Mouse (Mus musculus): ENCODE results near the gene Dmpk.

DNA sequence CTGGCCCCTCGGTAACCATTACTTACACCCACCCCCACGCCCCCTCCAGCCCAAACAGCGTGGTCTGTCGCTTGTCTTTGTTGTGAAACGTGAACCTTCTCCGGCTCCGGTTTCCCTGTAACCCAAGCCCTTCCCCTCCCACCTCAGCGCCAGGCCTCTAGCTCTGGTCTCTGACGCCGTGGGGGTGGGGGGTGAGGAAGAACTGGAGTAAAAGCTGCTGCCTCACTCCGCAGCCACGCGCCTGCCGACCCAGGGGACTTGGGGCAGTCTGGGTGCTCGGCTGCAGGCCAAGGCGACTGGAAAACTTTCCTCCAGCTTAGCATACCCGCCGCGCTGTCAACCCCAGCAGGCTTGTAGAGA lies 12.1 kb downstream of the Dmpk start:
- TF ChIP-seq CTCF (IDR thresholded peaks at IDR 0.05; ENCODE audit: control insufficient read depth, insufficient read depth, insufficient read length), result no peak
- TF ChIP-seq CEBPB (IDR thresholded peaks at IDR 0.05; ENCODE audit: low read depth), result no peak
- TF ChIP-seq USF1 (IDR thresholded peaks at IDR 0.05; ENCODE audit: low read depth), result no peak
- TF ChIP-seq FOSL1 (IDR thresholded peaks at IDR 0.05; ENCODE audit: insufficient read depth, low read length, poor library complexity, severe bottlenecking), result no peak
- no peak for TF ChIP-seq MYOD1 (IDR thresholded peaks at IDR 0.05; ENCODE audit: control insufficient read depth, insufficient read length, low read depth)

All from C2C12 (cell line).